Mouse (Mus musculus): ENCODE data around the gene Atp2b4. TPM values are rescaled to one million over a fixed set of nuclear protein-coding genes. Genes with fewer than 3 reads are reported as not detected.

Gene Atp2b4
- 2.4 and 4.2 TPM in 2 replicates for total RNA-seq (2014; rRNA removed)
- polyA plus RNA-seq (2012; rRNA removed): 0.66 and 0.86 TPM in 2 replicates

- H3K4me1 ChIP-seq (ENCODE audit: control insufficient read depth, insufficient read depth, low read length): no peaks in the 10 kb centered on the region
- H3K9ac ChIP-seq (ENCODE audit: low read depth, low read length): peak within 1 kb of the TSS; percentile 66
- WGBS: 1% methylated on average over 16 of the region's 16 CpGs
- H3K27me3 ChIP-seq (ENCODE audit: control insufficient read depth, insufficient read depth, low read length): no peaks in the 10 kb centered on the region
- no peak within 1 kb of the TSS for H3K27ac ChIP-seq (replicated peaks; ENCODE audit: insufficient read depth, low read depth, low read length)
- peak; percentile 53 for DNase-seq (ENCODE audit: extremely low read depth, low read depth, low spot score)
- no peak for TF ChIP-seq CTCF (IDR thresholded peaks at IDR 0.05; ENCODE audit: low read depth, low read length)
- TF ChIP-seq POLR2A (IDR thresholded peaks at IDR 0.05; ENCODE audit: extremely low read depth, insufficient read depth, low read length): no peak
- H3K79me2 ChIP-seq (ENCODE audit: control insufficient read depth, insufficient read depth, low read length): no peaks in the 10 kb centered on the region
- peak within 1 kb of the TSS; percentile 87 for H3K4me3 ChIP-seq (ENCODE audit: insufficient read depth, low read depth, low read length)
- H3K36me3 ChIP-seq (ENCODE audit: control insufficient read depth, insufficient read depth, low read length): no peaks in the 10 kb centered on the region
These were observed at the start of gene Atp2b4 for GRCm38 (mm10) chr1:133800948-133801393. Gene Atp2b4, minus strand, starts transcription at chr1:133801041.

- 60% methylated on average over 9 of the region's 9 CpGs for WGBS
- Histone ChIP-seq H3K4me3 (ENCODE audit: insufficient read depth, low read depth, low read length) (no peak overlapping the region), H3K36me3 (ENCODE audit: control insufficient read depth, insufficient read depth, low read length) (no peaks in the 10 kb centered on the region), H3K9ac (ENCODE audit: low read depth, low read length) (no peak overlapping the region), H3K4me1 (ENCODE audit: control insufficient read depth, insufficient read depth, low read length) (no peaks in the 10 kb centered on the region), H3K27me3 (ENCODE audit: control insufficient read depth, insufficient read depth, low read length) (no peaks in the 10 kb centered on the region), H3K27ac (replicated peaks; ENCODE audit: insufficient read depth, low read depth, low read length) (no peak overlapping the region), H3K79me2 (ENCODE audit: control insufficient read depth, insufficient read depth, low read length) (no peaks in the 10 kb centered on the region)
- no peak for DNase-seq (ENCODE audit: extremely low read depth, low read depth, low spot score)
- TF ChIP-seq CTCF (IDR thresholded peaks at IDR 0.05; ENCODE audit: low read depth, low read length): no peak
- no peak for TF ChIP-seq POLR2A (IDR thresholded peaks at IDR 0.05; ENCODE audit: extremely low read depth, insufficient read depth, low read length)
These were observed 43.9 kb upstream of the Atp2b4 start for GRCm38 (mm10) chr1:133844734-133845133.

GRCm38 (mm10) chr1:133843900-133844299, 43.1 kb upstream of the Atp2b4 start:
- Histone ChIP-seq H3K27ac (replicated peaks; ENCODE audit: insufficient read depth, low read depth, low read length) (no peak overlapping the region), H3K36me3 (ENCODE audit: control insufficient read depth, insufficient read depth, low read length) (no peaks in the 10 kb centered on the region), H3K79me2 (ENCODE audit: control insufficient read depth, insufficient read depth, low read length) (no peaks in the 10 kb centered on the region), H3K4me3 (ENCODE audit: insufficient read depth, low read depth, low read length) (no peak overlapping the region), H3K9ac (ENCODE audit: low read depth, low read length) (no peak overlapping the region), H3K4me1 (ENCODE audit: control insufficient read depth, insufficient read depth, low read length) (no peaks in the 10 kb centered on the region), H3K27me3 (ENCODE audit: control insufficient read depth, insufficient read depth, low read length) (no peaks in the 10 kb centered on the region)
- 89% methylated on average over 6 of the region's 6 CpGs for WGBS
- TF ChIP-seq POLR2A (IDR thresholded peaks at IDR 0.05; ENCODE audit: extremely low read depth, insufficient read depth, low read length): no peak
- no peak for TF ChIP-seq CTCF (IDR thresholded peaks at IDR 0.05; ENCODE audit: low read depth, low read length)
- no peak for DNase-seq (ENCODE audit: extremely low read depth, low read depth, low spot score)

- no peak for DNase-seq (ENCODE audit: extremely low read depth, low read depth, low spot score)
- Histone ChIP-seq H3K4me3 (ENCODE audit: insufficient read depth, low read depth, low read length) (no peak overlapping the region), H3K27me3 (ENCODE audit: control insufficient read depth, insufficient read depth, low read length) (no peaks in the 10 kb centered on the region), H3K9ac (ENCODE audit: low read depth, low read length) (no peak overlapping the region), H3K79me2 (ENCODE audit: control insufficient read depth, insufficient read depth, low read length) (no peaks in the 10 kb centered on the region), H3K4me1 (ENCODE audit: control insufficient read depth, insufficient read depth, low read length) (no peaks in the 10 kb centered on the region), H3K27ac (replicated peaks; ENCODE audit: insufficient read depth, low read depth, low read length) (no peak overlapping the region), H3K36me3 (ENCODE audit: control insufficient read depth, insufficient read depth, low read length) (no peaks in the 10 kb centered on the region)
- TF ChIP-seq CTCF (IDR thresholded peaks at IDR 0.05; ENCODE audit: low read depth, low read length) (no peak), POLR2A (IDR thresholded peaks at IDR 0.05; ENCODE audit: extremely low read depth, insufficient read depth, low read length) (no peak)
- WGBS: 70% methylated on average over 4 of the region's 4 CpGs
These were observed 42.5 kb upstream of the Atp2b4 start for GRCm38 (mm10) chr1:133843370-133843769.

- 83% methylated on average over 11 of the region's 11 CpGs for WGBS
- DNase-seq (ENCODE audit: extremely low read depth, low read depth, low spot score): no peak
- H3K79me2 ChIP-seq (ENCODE audit: control insufficient read depth, insufficient read depth, low read length): no peaks in the 10 kb centered on the region
- H3K4me3 ChIP-seq (ENCODE audit: insufficient read depth, low read depth, low read length): no peak overlapping the region
- H3K36me3 ChIP-seq (ENCODE audit: control insufficient read depth, insufficient read depth, low read length): no peaks in the 10 kb centered on the region
- H3K9ac ChIP-seq (ENCODE audit: low read depth, low read length): no peak overlapping the region
- no peaks in the 10 kb centered on the region for H3K4me1 ChIP-seq (ENCODE audit: control insufficient read depth, insufficient read depth, low read length)
- H3K27me3 ChIP-seq (ENCODE audit: control insufficient read depth, insufficient read depth, low read length): no peaks in the 10 kb centered on the region
- H3K27ac ChIP-seq (replicated peaks; ENCODE audit: insufficient read depth, low read depth, low read length): no peak overlapping the region
- TF ChIP-seq CTCF (IDR thresholded peaks at IDR 0.05; ENCODE audit: low read depth, low read length): no peak
- TF ChIP-seq POLR2A (IDR thresholded peaks at IDR 0.05; ENCODE audit: extremely low read depth, insufficient read depth, low read length): no peak
These were observed 41.4 kb upstream of the Atp2b4 start for GRCm38 (mm10) chr1:133842074-133842725.
